Mouse (Mus musculus): ENCODE data around the gene Asf1b. TPM values are rescaled to one million over a fixed set of nuclear protein-coding genes. Genes with fewer than 3 reads are reported as not detected.

Asf1b gene
- total and polyA plus RNA-seq, 3 experiments: 2.5 to 15.4 (median 3.4) TPM

DNA sequence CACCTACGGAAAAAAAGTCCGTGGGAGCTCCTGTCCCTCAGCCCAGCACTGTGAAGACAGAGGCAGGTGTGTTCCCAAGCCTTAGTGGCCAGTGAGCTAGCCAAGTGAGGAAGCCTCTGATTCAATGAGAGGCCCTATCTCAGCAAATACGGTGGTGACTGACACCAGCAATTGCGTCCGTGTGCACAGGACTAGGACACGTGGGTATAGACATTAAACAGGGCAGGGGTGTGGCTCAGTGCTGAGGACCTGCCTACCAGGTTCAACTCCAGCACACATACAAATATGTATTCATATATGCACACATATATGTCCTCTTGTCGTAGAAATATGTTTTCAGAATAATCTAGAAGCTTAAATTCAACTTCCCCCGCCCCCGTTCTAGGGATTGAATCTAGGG lies 64.4 kb downstream of the Asf1b start:
- DNase-seq: no peak

Small RNAs within 50 kb of the gene (microRNA-seq; reads per million reads assigned to microRNA genes)
- gene Gm44330: 0 reads per million in 2 experiments
- gene Gm44450: 0 reads per million in 2 experiments
- gene Mir1199: 0.22 to 0.83 reads per million in 2 experiments
- 4.4 to 6.6 reads per million in 2 experiments for gene Mir8111

Other genes starting within 250 kb of the Asf1b start
- 10 to 100 TPM; 15.3 to 20.9 TPM for gene Ddx39, start 240.3 kb upstream of the Asf1b start, total RNA-seq (2021)
- gene Ddx39, start 240.3 kb upstream of the Asf1b start, polyA plus RNA-seq (2012; rRNA removed): 13.4 and 14.1 TPM in 2 replicates
- gene Adgre5, start 214.2 kb upstream of the Asf1b start, total RNA-seq (2021): 10 to 100 TPM; 31.5 to 40.7 TPM
- gene Adgre5, start 214.2 kb upstream of the Asf1b start, polyA plus RNA-seq (2012; rRNA removed): 34.5 and 35.2 TPM in 2 replicates
- 10 to 100 TPM; 58.4 to 97.0 TPM for gene Adgrl1, start 55.4 kb upstream of the Asf1b start, total RNA-seq (2021)
- 101 and 112 TPM in 2 replicates for gene Adgrl1, start 55.4 kb upstream of the Asf1b start, polyA plus RNA-seq (2012; rRNA removed)
- 1 to 10 TPM; 1.7 to 1.9 TPM for gene Gm10644, start 302 bp upstream of the Asf1b start, total RNA-seq (2021)
- 2.5 and 3.7 TPM in 2 replicates for gene Gm10644, start 302 bp upstream of the Asf1b start, polyA plus RNA-seq (2012; rRNA removed)
- gene Prkaca, start 17.5 kb downstream of the Asf1b start, total RNA-seq (2021): 100 to 1,000 TPM; 269 to 327 TPM
- gene Prkaca, start 17.5 kb downstream of the Asf1b start, polyA plus RNA-seq (2012; rRNA removed): 125 and 154 TPM in 2 replicates
- gene Samd1, start 42.2 kb downstream of the Asf1b start, total RNA-seq (2021): 10 to 100 TPM; 27.1 to 45.3 TPM
- 32.1 and 37.6 TPM in 2 replicates for gene Samd1, start 42.2 kb downstream of the Asf1b start, polyA plus RNA-seq (2012; rRNA removed)
- gene 1700067K01Rik, start 46.0 kb downstream of the Asf1b start, total RNA-seq (2021): under 1 TPM; 0.21 to 0.46 TPM
- 0.13 and 0.66 TPM in 2 replicates for gene 1700067K01Rik, start 46.0 kb downstream of the Asf1b start, polyA plus RNA-seq (2012; rRNA removed)
- gene 2210011C24Rik, start 56.7 kb downstream of the Asf1b start, total RNA-seq (2021): not detected
- gene 2210011C24Rik, start 56.7 kb downstream of the Asf1b start, polyA plus RNA-seq (2012; rRNA removed): 0.19 and 0.87 TPM in 2 replicates
- 1 to 10 TPM in 1 of 2 experiments, under 1 TPM in 1; 0.26 to 2.5 TPM for gene Palm3, start 66.0 kb downstream of the Asf1b start, total RNA-seq (2021)
- 0.59 and 1.2 TPM in 2 replicates for gene Palm3, start 66.0 kb downstream of the Asf1b start, polyA plus RNA-seq (2012; rRNA removed)
- gene Il27ra, start 87.1 kb downstream of the Asf1b start, total RNA-seq (2021): 1 to 10 TPM; 2.0 to 2.5 TPM
- 2.0 and 2.7 TPM in 2 replicates for gene Il27ra, start 87.1 kb downstream of the Asf1b start, polyA plus RNA-seq (2012; rRNA removed)
- gene Rln3, start 89.5 kb downstream of the Asf1b start, total RNA-seq (2021): not detected
- gene Rln3, start 89.5 kb downstream of the Asf1b start, polyA plus RNA-seq (2012; rRNA removed): 0.36 and 0.46 TPM in 2 replicates
- gene Gm10643, start 109.6 kb downstream of the Asf1b start, total RNA-seq (2021): 1 to 10 TPM; 1.6 to 4.1 TPM
- 0.36 and 0.55 TPM in 2 replicates for gene Gm10643, start 109.6 kb downstream of the Asf1b start, polyA plus RNA-seq (2012; rRNA removed)
- gene Rfx1, start 111.3 kb downstream of the Asf1b start, total RNA-seq (2021): 10 to 100 TPM; 17.1 to 19.9 TPM
- 34.5 and 36.6 TPM in 2 replicates for gene Rfx1, start 111.3 kb downstream of the Asf1b start, polyA plus RNA-seq (2012; rRNA removed)
- 10 to 100 TPM; 14.4 to 18.2 TPM for gene Dcaf15, start 149.3 kb downstream of the Asf1b start, total RNA-seq (2021)
- gene Dcaf15, start 149.3 kb downstream of the Asf1b start, polyA plus RNA-seq (2012; rRNA removed): 60.2 and 62.7 TPM in 2 replicates
- gene Podnl1, start 170.5 kb downstream of the Asf1b start, total RNA-seq (2021): under 1 TPM; 0.23 to 0.31 TPM
- 2.4 and 2.5 TPM in 2 replicates for gene Podnl1, start 170.5 kb downstream of the Asf1b start, polyA plus RNA-seq (2012; rRNA removed)
- gene Cc2d1a, start 192.4 kb downstream of the Asf1b start, total RNA-seq (2021): 10 to 100 TPM; 28.5 to 39.0 TPM
- gene Cc2d1a, start 192.4 kb downstream of the Asf1b start, polyA plus RNA-seq (2012; rRNA removed): 35.8 and 37.1 TPM in 2 replicates
- under 1 TPM; 0.17 to 0.35 TPM for gene 4930432K21Rik, start 192.5 kb downstream of the Asf1b start, total RNA-seq (2021)
- 0.44 and 0.48 TPM in 2 replicates for gene 4930432K21Rik, start 192.5 kb downstream of the Asf1b start, polyA plus RNA-seq (2012; rRNA removed)
- 1 to 10 TPM; 1.1 to 1.3 TPM for gene Nanos3, start 229.7 kb downstream of the Asf1b start, total RNA-seq (2021)
- gene Nanos3, start 229.7 kb downstream of the Asf1b start, polyA plus RNA-seq (2012; rRNA removed): 0.36 and 1.0 TPM in 2 replicates

All from adrenal gland, adult 2 months (tissue).